Mouse (Mus musculus) ES-E14 (cell line): ENCODE results near the gene Eif3l.

Experiments used
- CHD2 ChIP-seq: IDR thresholded peaks from 2 replicates; pipeline ENCODE4 v1.6.1; 2014; ENCODE audit warnings: mild to moderate bottlenecking, low read depth, low read length, inconsistent platforms
- ZNF384 ChIP-seq: IDR thresholded peaks from 2 replicates; pipeline ENCODE4 v1.6.1; 2012; ENCODE audit warnings: low read depth, low read length, inconsistent platforms

GRCm38 (mm10) chr15:79050964-79051363, 24.0 kb upstream of the Eif3l start:
- TF ChIP-seq ZNF384: no peak
- no peak for TF ChIP-seq CHD2
